9 mouse cellular contexts compared by ENCODE assay signal in the genomic region with DNA sequence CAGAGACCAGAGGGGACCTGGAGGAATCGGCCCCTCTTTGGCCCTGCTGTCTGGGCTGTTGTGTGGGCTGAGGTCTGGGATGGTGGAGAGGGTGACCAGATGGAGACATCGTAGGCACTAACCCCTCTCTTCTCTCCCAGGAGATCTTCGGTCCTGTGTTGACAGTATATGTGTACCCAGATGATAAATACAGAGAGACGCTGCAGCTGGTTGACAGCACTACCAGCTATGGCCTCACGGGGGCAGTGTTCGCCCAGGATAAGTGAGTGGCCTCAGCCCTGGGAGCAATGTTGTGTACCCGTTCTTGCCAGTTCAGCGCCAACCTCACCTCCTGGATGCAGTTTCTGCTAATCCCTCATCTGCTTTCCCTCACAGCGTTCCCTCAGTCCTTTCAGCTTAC. TPM values are rescaled to one million over a fixed set of nuclear protein-coding genes. Genes with fewer than 3 reads are reported as not detected.
A peak's percentile ranks its signal among the peaks of the same experiment; 100 is the strongest.
DNase-seq lines count a peak whose midpoint lies in the region; ATAC-seq and TF ChIP-seq lines count a peak whose summit lies in the region.
"Had no signal": no experiment of that assay in that cellular context is flagged by ENCODE, and none has a peak within 500 bp of the region (broad histone marks: within the 10 kb centered on the region; RNA-seq: fewer than 3 reads in every experiment).

No protein-coding gene starts in this region.

- no peaks in the 10 kb centered on the region for H3K9me3 ChIP-seq in kidney, embryonic 15.5 days (replicated peaks)
- H3K9me3 ChIP-seq in intestine, embryonic 16.5 days (ENCODE audit: control insufficient read depth, low read length), result no peaks in the 10 kb centered on the region
- H3K9me3 ChIP-seq in neural tube, embryonic 11.5 days (ENCODE audit: control insufficient read depth, low read length), result no peaks in the 10 kb centered on the region

- TF ChIP-seq CTCF in liver, adult 2 months (IDR thresholded peaks at IDR 0.05; ENCODE audit: low read depth, low read length), result peak; percentile 94
- peak; percentile 95 for TF ChIP-seq CTCF in testis, adult 2 months (IDR thresholded peaks at IDR 0.05; ENCODE audit: control insufficient read depth, insufficient read depth, insufficient replicate concordance, low read depth, low read length)

- peaks cover 35% of the 10 kb centered on the region for H3K27me3 ChIP-seq in kidney, embryonic 15.5 days
- H3K27me3 ChIP-seq in intestine, embryonic 16.5 days (replicated peaks; ENCODE audit: control insufficient read depth, insufficient read depth, low read length), result peaks cover 20% of the 10 kb centered on the region
- H3K27me3 ChIP-seq in liver, adult 2 months (ENCODE audit: control insufficient read depth, insufficient read depth, low read length), result no peaks in the 10 kb centered on the region
- peaks cover 7% of the 10 kb centered on the region; the same call in 1 of the 2 replicates for H3K27me3 ChIP-seq in neural tube, embryonic 11.5 days (ENCODE audit: control insufficient read depth, insufficient read depth, low read length)
- H3K27me3 ChIP-seq in testis, adult 2 months (ENCODE audit: control insufficient read depth, insufficient read depth, low read length), result no peaks in the 10 kb centered on the region

- peak; percentile 79 for DNase-seq in kidney, adult 18-20 months
- DNase-seq in cerebellum, postnatal 10 days, result peak; percentile 93 to 96
- DNase-seq in frontal cortex, postnatal 25 days (ENCODE audit: low spot score in 2 of 2), result peak; percentile 69 to 74
- no peak for DNase-seq in liver, adult 2 months (ENCODE audit: extremely low read depth, low read depth, low spot score)
- DNase-seq in neural tube, embryonic 11.5 days (ENCODE audit: low spot score), result peak; percentile 88

- no peak for ATAC-seq in kidney, embryonic 15.5 days (replicated peaks; ENCODE audit: low FRiP score)
- peak; percentile 31; the same call in 1 of the 2 replicates for ATAC-seq in intestine, embryonic 16.5 days
- no peak for ATAC-seq in neural tube, embryonic 11.5 days (ENCODE audit: insufficient read depth, low FRiP score, low TSS enrichment)

- no peak overlapping the region for H3K4me2 ChIP-seq in kidney, embryonic 15.5 days
- no peak overlapping the region for H3K4me2 ChIP-seq in intestine, embryonic 16.5 days (ENCODE audit: low read depth, low read length)
- no peak overlapping the region for H3K4me2 ChIP-seq in neural tube, embryonic 11.5 days (ENCODE audit: low read depth)

- H3K4me1 ChIP-seq in kidney, embryonic 15.5 days, result peaks cover 37% of the 10 kb centered on the region
- peaks cover 15% of the 10 kb centered on the region for H3K4me1 ChIP-seq in intestine, embryonic 16.5 days (ENCODE audit: control insufficient read depth, insufficient read depth, low read length)
- no peaks in the 10 kb centered on the region for H3K4me1 ChIP-seq in liver, adult 2 months (ENCODE audit: control insufficient read depth, insufficient read depth, low read length)
- H3K4me1 ChIP-seq in neural tube, embryonic 11.5 days (ENCODE audit: control insufficient read depth, insufficient read depth, low read length), result peaks cover 27% of the 10 kb centered on the region
- H3K4me1 ChIP-seq in testis, adult 2 months (ENCODE audit: control insufficient read depth, insufficient read depth, low read length), result no peaks in the 10 kb centered on the region

- H3K9ac ChIP-seq in kidney, embryonic 15.5 days, result no peak overlapping the region
- no peak overlapping the region for H3K9ac ChIP-seq in intestine, embryonic 16.5 days (ENCODE audit: low read depth, low read length)
- no peak overlapping the region for H3K9ac ChIP-seq in liver, adult 2 months (ENCODE audit: low read depth, low read length)
- no peak overlapping the region for H3K9ac ChIP-seq in neural tube, embryonic 11.5 days (ENCODE audit: low read length)

- WGBS in kidney, embryonic 15.5 days, result 21% methylated on average over 9 of the region's 9 CpGs
- 18% methylated on average over 9 of the region's 9 CpGs for WGBS in intestine, embryonic 16.5 days
- 41% methylated on average over 9 of the region's 9 CpGs for WGBS in liver, adult 2 months
- 22% methylated on average over 9 of the region's 9 CpGs for WGBS in neural tube, embryonic 11.5 days

- H3K79me2 ChIP-seq in liver, adult 2 months (ENCODE audit: control insufficient read depth, insufficient read depth, low read length), result 0 out of 2 replicates have a peak, but pooled peaks cover 3% of the 10 kb centered on the region

- no peak overlapping the region for H3K4me3 ChIP-seq in kidney, embryonic 15.5 days (replicated peaks)
- H3K4me3 ChIP-seq in intestine, embryonic 16.5 days (ENCODE audit: low read length), result no peak overlapping the region
- no peak overlapping the region for H3K4me3 ChIP-seq in liver, adult 2 months (ENCODE audit: insufficient read depth, low read depth, low read length)
- no peak overlapping the region for H3K4me3 ChIP-seq in neural tube, embryonic 11.5 days (ENCODE audit: low read depth, low read length)
- no peak overlapping the region for H3K4me3 ChIP-seq in testis, adult 2 months (ENCODE audit: control insufficient read depth, low read depth, low read length)
- H3K4me3 ChIP-seq: myocyte had no signal

- H3K36me3 ChIP-seq in kidney, embryonic 15.5 days, result peaks cover 52% of the 10 kb centered on the region
- no peaks in the 10 kb centered on the region; the same call in 1 of the 2 replicates for H3K36me3 ChIP-seq in intestine, embryonic 16.5 days (ENCODE audit: control insufficient read depth, insufficient read depth, low read length)
- peaks cover 41% of the 10 kb centered on the region for H3K36me3 ChIP-seq in liver, adult 2 months (ENCODE audit: control insufficient read depth, insufficient read depth, low read length)
- H3K36me3 ChIP-seq in neural tube, embryonic 11.5 days (ENCODE audit: control insufficient read depth, insufficient read depth, low read length), result peaks cover 2% of the 10 kb centered on the region
- no peaks in the 10 kb centered on the region for H3K36me3 ChIP-seq in testis, adult 2 months (ENCODE audit: control insufficient read depth, insufficient read depth, low read length)

- H3K27ac ChIP-seq in kidney, embryonic 15.5 days, result no peak overlapping the region
- H3K27ac ChIP-seq in intestine, embryonic 16.5 days (ENCODE audit: low read length), result no peak overlapping the region
- H3K27ac ChIP-seq in liver, adult 2 months (replicated peaks; ENCODE audit: insufficient read depth, low read depth, low read length), result no peak overlapping the region
- H3K27ac ChIP-seq in neural tube, embryonic 11.5 days (ENCODE audit: low read depth, low read length), result no peak overlapping the region
- no peak overlapping the region for H3K27ac ChIP-seq in testis, adult 2 months (ENCODE audit: control insufficient read depth, insufficient read depth, low read depth, low read length)

- no peak for TF ChIP-seq POLR2A in liver, adult 2 months (IDR thresholded peaks at IDR 0.05; ENCODE audit: extremely low read depth, insufficient read depth, low read length)
- TF ChIP-seq POLR2A in testis, adult 2 months (IDR thresholded peaks at IDR 0.05; ENCODE audit: control insufficient read depth, low read depth, low read length), result no peak

RNA-seq across cellular contexts. Expression of gene Tas1r2, which starts 9.4 kb away (rescaled TPM):
- polyA plus RNA-seq in kidney, embryonic 15.5 days (2015; fragmentation: Nextera tagmentation; extraction: Ambion mirVana), result not detected in 2 replicates
- not detected in 2 replicates for polyA plus RNA-seq in intestine, embryonic 16.5 days (2015; fragmentation: Nextera tagmentation; extraction: Ambion mirVana)
- total RNA-seq in liver, adult 2 months (2014; rRNA removed), result not detected in 2 replicates
- polyA plus RNA-seq in liver, adult 2 months (2012; rRNA removed), result 0.05 TPM in 1 of 2 replicates, not detected in the other
- not detected in 2 replicates for polyA plus RNA-seq in neural tube, embryonic 11.5 days (2014; fragmentation: Nextera tagmentation; extraction: Ambion mirVana)
- not detected in 2 replicates for polyA plus RNA-seq in testis, adult 2 months (2012; rRNA removed)

RNA-seq across cellular contexts. Expression of gene Aldh4a1, which starts 21.3 kb away (rescaled TPM):
- polyA plus RNA-seq in kidney, embryonic 15.5 days (2015; fragmentation: Nextera tagmentation; extraction: Ambion mirVana), result 80.5 and 85.0 TPM in 2 replicates
- 13.7 and 17.2 TPM in 2 replicates for polyA plus RNA-seq in intestine, embryonic 16.5 days (2015; fragmentation: Nextera tagmentation; extraction: Ambion mirVana)
- 288 and 375 TPM in 2 replicates for total RNA-seq in liver, adult 2 months (2014; rRNA removed)
- polyA plus RNA-seq in liver, adult 2 months (2012; rRNA removed), result 557 and 601 TPM in 2 replicates
- polyA plus RNA-seq in neural tube, embryonic 11.5 days (2014; fragmentation: Nextera tagmentation; extraction: Ambion mirVana), result 13.9 and 16.2 TPM in 2 replicates
- 7.0 and 7.2 TPM in 2 replicates for polyA plus RNA-seq in testis, adult 2 months (2012; rRNA removed)

RNA-seq across cellular contexts. Expression of gene Gm21969, which starts 41.0 kb away (rescaled TPM):
- not detected in 2 replicates for polyA plus RNA-seq in kidney, embryonic 15.5 days (2015; fragmentation: Nextera tagmentation; extraction: Ambion mirVana)
- not detected in 2 replicates for polyA plus RNA-seq in intestine, embryonic 16.5 days (2015; fragmentation: Nextera tagmentation; extraction: Ambion mirVana)
- 0.09 and 0.27 TPM in 2 replicates for total RNA-seq in liver, adult 2 months (2014; rRNA removed)
- polyA plus RNA-seq in liver, adult 2 months (2012; rRNA removed), result 0.11 and 0.14 TPM in 2 replicates
- polyA plus RNA-seq in neural tube, embryonic 11.5 days (2014; fragmentation: Nextera tagmentation; extraction: Ambion mirVana), result not detected in 2 replicates
- polyA plus RNA-seq in testis, adult 2 months (2012; rRNA removed), result not detected in 2 replicates
